Mouse (Mus musculus) right cerebral cortex, postnatal 36 days (tissue): ENCODE measurements around the gene Traf3.

Source experiments
- DNase-seq, 2 experiments: peaks; one replicate each; pipeline ENCODE4 v3.0.0; 2022; ENCODE audit warnings: low spot score in 2 of 2, mixed read lengths in 1 of 2

Traf3 gene

GRCm38 (mm10) chr12:111193331-111193730 is 27.2 kb downstream of the Traf3 start:
- no peak for DNase-seq

GRCm38 (mm10) chr12:111196548-111196947 is 30.4 kb downstream of the Traf3 start:
- no peak for DNase-seq

DNA sequence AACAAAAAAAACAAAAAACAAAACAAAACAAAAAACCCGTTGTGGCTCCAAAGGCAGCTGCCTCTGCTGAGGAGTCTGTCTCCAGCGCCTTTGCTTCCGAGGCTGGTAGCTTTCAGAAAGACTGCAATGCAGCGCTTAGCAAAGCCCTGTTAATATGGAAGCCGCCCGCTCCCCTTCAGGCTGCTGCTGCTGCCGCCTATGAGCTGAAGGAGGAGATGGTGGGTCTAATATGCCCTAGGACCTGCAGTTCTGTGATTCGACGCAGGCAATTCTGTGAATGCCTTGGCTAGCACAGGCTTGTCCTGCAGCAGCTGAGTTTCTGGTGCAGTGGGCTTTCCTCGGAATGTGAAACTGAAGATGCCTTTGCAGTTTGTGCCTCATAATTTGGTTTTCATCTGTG is 36.9 kb downstream of the Traf3 start:
- peak in 1 of 2 experiments; percentile 22 for DNase-seq

GRCm38 (mm10) chr12:111203945-111204344 is 37.8 kb downstream of the Traf3 start:
- peak in 1 of 2 experiments; percentile 16 for DNase-seq

- DNase-seq: no peak
Measured at GRCm38 (mm10) chr12:111207641-111208040, 41.5 kb downstream of the Traf3 start.

- DNase-seq: no peak
Measured at GRCm38 (mm10) chr12:111211729-111212128, 45.6 kb downstream of the Traf3 start.

DNA sequence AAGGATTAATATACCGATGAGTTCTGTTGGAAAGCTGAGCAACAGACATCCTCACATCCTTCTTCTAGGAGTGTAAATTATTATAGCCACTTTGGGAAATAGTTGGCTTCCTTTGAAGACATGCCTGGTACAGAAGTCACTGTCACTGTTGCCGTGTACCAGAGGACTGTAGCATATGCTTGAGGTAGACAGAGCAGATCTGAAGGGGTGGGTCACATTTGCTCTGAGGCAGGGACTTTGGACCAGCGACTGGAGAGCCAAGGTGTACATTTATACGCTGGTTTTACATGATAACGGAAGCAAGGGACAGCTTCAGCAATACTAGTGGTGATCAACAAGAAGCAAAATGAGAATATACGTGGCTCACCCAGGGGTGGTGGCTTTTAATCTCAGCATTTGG is 52.7 kb downstream of the Traf3 start:
- DNase-seq: no peak

DNA sequence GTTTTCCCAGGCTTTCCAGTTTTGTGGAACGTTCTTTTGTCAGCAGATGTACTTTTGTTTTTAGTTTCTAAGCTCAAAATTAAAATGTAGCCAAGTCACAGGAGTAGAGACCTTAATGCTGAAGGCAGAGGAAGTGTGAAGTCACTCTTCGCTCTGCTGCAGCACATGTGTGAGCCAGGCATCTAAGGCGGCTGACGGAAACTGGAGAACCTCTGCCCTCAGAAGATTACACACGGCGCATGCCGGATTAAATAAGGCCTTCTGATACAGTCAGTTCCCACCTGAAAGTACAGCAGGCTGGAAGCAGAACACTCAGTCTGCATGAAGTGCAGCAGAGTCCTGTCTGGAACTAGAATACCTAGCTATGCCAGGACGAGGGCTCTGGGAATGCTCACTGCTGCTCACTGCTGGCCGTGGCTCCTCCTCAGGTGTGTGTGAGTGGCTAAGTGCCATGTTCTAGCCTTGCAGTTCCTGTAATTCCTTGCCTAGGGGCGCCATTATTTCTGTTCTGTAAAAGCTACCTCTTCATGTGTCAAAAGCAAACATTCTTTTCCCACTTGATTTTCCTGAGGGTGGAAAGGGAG is 59.1 kb downstream of the Traf3 start:
- no peak for DNase-seq

DNA sequence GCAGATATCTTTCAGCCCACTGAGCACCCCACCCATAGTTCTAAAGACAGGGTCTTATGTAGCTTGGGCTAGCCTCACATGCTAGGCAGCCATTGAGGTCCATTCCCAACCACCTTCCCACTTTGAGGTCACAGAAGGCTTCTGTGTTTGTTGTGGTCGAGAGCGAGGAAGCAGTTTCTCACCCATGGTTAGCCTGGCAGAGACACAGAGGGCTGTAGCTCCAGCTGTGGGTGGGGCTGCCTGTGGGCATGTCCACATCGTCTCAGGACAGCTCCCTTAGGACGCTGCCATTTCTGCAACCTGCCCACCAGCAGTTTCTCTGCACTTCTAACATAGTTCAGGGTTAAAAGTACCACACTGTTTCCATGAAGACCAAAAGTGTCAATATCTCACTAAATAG is 61.2 kb downstream of the Traf3 start:
- DNase-seq: no peak

DNA sequence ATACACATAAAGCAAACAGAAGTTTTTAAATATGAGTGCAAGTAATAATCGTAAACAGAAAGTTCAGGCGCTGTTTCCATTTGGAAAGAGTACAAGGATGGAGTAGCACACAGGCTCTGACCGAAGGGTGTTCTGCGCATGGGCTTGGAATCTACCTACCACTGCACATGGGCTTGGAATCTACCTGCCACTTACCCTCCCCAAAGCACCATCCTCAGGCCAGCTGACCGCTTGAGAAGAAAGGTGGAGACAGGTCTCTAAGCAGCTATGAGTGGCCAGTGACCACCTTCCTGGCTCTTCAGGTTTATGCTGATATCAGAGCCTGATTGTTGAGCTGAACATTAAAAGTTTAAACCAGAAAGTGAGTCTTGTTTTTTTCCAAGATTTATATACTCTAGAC is 62.3 kb downstream of the Traf3 start:
- no peak for DNase-seq

DNA sequence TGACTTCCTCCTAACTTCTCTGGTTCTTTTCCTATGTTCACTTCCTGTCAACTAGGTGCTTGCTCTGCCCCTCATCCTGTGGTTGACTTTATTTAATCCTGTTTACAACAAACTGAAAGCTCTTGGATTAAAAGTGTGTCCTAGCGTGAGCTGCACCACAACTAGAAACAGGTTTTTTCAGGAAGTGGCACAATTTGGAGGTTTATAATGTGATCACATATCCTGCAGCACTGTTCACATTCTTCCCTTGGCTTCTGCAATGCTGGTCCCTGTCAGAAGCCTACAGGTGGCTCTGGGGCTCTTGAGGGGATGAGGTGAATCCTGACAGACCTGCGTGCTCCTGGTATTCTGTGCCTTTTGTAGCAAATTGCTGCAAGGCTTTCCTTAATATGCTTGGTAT is 64.6 kb downstream of the Traf3 start:
- DNase-seq: no peak

GRCm38 (mm10) chr12:111233798-111234197 is 67.6 kb downstream of the Traf3 start:
- DNase-seq: no peak

- no peak for DNase-seq
Measured at GRCm38 (mm10) chr12:111234383-111234782, 68.2 kb downstream of the Traf3 start.

DNA sequence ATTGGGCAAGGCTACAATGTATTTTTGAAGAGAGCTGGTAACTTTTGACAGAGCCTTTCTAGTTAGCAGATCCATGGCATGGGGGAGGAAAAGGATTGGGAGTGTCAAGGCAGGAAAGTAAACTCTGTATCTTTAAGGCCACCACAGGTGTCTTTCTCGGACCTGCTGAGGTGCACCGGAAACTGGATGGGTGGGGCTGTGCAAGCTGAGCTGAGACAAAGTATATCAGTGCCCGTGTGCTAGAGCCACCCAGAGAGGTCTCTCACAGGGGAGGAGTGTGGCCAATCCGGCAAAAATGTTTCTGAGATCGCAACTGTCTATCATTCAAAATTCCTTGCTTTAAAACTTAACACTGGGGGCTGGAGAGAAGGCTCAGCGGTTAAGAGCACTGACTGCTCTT is 69.5 kb downstream of the Traf3 start:
- DNase-seq: no peak

DNA sequence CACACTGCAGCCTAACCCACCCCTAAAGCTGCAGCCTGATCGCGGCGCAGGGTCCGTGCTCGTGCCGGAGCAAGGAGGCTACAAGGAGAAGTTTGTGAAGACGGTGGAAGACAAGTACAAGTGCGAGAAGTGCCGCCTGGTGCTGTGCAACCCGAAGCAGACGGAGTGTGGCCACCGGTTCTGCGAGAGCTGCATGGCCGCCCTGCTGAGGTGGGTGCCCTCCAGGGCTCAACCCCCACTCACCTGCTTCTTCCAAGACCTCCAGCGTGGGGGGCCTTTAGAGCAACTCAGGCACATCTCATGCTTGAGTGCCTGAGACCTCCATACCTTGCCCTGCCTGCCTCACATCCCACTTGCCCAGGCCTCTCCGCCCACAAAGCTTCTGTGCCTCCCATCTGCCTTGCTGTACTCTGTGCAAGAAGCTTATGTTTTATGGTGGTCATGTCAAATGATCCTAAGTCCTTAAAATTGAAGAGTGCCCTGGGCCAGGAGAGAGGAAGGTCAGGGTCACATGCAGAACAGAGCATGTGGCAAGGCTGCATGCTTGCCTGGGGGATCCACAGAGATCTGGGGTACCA is 71.5 kb downstream of the Traf3 start:
- no peak for DNase-seq

DNA sequence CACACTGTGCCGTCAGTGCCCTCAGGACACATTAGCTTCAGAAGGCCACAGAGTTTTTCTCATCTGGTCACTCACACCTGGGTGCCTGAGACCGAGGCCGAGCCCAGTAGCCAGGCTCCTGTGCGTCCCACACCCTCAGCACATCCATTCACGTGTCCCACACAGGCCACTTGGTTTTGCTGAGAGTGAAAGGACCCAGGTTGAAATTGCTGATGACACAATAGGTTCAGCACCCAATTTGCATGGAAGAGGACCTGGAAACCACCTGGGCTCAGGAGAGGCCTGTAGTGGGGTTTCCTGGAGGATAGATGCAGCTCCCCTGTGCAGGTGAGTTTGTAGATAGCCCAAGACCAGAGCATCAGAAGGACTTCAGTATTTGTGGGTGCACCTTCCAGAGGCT is 72.2 kb downstream of the Traf3 start:
- DNase-seq: no peak

- DNase-seq: no peak
Measured at GRCm38 (mm10) chr12:111238778-111239177, 72.6 kb downstream of the Traf3 start.

GRCm38 (mm10) chr12:111239930-111240329 is 73.8 kb downstream of the Traf3 start:
- DNase-seq: no peak

GRCm38 (mm10) chr12:111241916-111242315 is 75.7 kb downstream of the Traf3 start:
- DNase-seq: no peak

- no peak for DNase-seq
Measured at GRCm38 (mm10) chr12:111242346-111242745, 76.2 kb downstream of the Traf3 start.

DNA sequence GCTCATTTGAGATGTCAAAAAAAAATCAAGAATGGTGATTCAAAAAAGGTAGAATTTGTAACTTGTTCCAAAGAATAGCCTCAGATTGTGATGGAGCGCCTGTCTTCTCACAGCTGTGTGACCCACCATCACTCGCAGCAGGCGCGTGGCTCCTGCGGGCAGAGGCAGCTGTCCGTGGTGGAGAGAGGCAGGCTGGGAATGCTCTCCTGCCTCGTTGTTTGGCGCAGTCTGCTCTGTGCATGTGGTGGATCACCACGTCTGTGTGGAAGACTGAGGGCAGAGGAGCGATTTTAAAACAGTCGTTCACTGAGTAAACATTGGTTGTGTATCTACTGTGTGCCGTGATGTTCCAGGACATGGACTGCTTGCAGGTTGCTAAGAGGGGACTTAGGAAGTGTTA is 77.6 kb downstream of the Traf3 start:
- DNase-seq: no peak

- DNase-seq: no peak
Measured at GRCm38 (mm10) chr12:111245070-111245469, 78.9 kb downstream of the Traf3 start.

DNA sequence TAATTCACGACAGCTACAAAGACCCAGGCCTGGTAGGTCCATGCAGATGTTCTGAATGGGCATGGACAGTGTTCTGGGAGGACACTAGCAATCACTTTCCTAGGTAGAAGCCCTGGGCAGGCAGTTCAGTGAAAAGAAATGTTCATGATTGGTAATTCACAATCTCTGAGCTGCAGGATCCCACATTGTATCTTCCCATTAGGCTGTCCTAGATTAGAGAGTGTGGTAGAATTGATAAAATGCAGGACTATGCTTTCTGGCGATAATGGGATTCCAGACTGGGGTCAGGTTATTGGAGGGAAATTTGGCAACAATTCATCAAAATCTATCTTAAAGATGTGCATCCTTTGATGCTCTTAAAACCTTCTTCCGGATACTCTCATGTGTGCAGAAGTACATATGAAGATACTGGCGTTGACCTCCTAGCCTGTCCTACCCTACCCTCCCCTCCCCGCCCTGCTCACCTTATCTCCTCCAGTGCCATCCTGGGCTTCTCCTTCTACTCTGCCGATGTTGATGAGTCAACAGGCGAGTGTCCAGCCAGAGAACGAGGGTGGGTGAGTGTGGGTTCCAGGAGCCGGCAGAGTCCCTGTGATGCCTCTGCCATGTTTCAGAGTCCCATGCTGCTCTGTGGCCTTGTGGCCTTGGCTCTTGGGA is 80.8 kb downstream of the Traf3 start:
- DNase-seq: no peak
